Mouse (Mus musculus) kidney, postnatal 10 days (tissue): Measurements from ENCODE around the gene Acbd4.

ENCODE experiments used
- DNase-seq: peaks from one replicate; pipeline ENCODE4 v3.0.0; 2021; ENCODE audit warnings: mixed read lengths

The Acbd4 gene

DNA sequence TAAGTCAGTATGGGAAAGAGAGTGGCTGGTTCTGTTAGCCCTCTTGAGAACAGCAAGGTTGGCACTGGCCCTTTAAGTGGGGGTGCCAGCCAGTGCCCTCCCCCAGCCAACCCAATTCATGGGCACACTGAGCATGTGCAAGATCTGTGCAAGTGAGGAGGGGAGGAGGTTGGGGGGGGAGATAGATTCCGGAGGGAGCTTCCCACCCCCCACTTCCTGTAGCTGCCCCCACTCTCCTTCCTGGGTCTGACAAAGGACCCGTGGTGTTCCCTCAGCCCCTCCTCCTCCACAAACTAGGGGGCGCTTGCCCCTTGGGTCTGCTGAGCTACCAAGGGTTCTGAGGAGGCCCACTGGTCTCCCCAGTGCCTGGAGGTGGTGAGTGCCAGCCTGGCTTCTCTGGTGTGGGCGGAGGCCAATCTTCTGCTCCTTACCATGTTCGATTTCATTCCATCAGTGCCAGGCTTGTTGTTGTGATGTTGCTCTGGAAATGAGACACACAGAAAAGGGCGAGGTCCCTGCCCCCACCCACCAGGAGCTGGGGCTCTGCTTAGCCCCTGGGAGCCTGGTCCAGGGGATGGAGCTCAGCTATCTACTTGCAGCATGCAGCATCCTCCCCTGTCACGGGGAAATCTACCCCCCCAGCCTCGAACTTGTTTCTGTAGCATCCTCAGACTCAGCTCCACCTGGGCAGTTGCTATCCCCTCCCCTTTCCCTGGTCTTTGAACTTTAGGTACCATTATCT, 41.1 kb downstream of the Acbd4 start:
- DNase-seq: peak; percentile 86

- DNase-seq: peak; percentile 28
These were observed 43.1 kb downstream of the Acbd4 start for GRCm38 (mm10) chr11:103144309-103145285.

DNA sequence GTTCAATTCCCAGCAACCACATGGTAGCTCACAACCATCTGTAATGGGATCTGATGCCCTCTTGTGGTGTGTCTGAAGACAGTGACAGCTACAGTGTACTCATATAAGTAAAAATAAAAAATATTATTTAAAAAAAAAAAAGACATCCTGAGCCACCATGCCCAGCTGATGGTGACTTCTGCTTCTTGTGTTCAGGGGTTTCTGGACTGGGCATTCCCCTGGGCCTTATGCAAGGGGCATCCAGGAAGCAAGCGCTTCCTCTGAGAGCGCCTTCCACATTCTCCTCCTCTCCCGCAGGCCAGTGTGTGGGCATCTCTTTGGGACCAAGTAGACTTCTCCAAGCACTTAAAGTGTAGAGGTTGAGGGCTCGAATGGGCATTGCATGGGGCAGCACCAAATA, 44.9 kb downstream of the Acbd4 start:
- no peak for DNase-seq

- DNase-seq: peak; percentile 47
These were observed 46.3 kb downstream of the Acbd4 start for GRCm38 (mm10) chr11:103147766-103148165.

GRCm38 (mm10) chr11:103149771-103150170, 48.3 kb downstream of the Acbd4 start:
- no peak for DNase-seq

DNA sequence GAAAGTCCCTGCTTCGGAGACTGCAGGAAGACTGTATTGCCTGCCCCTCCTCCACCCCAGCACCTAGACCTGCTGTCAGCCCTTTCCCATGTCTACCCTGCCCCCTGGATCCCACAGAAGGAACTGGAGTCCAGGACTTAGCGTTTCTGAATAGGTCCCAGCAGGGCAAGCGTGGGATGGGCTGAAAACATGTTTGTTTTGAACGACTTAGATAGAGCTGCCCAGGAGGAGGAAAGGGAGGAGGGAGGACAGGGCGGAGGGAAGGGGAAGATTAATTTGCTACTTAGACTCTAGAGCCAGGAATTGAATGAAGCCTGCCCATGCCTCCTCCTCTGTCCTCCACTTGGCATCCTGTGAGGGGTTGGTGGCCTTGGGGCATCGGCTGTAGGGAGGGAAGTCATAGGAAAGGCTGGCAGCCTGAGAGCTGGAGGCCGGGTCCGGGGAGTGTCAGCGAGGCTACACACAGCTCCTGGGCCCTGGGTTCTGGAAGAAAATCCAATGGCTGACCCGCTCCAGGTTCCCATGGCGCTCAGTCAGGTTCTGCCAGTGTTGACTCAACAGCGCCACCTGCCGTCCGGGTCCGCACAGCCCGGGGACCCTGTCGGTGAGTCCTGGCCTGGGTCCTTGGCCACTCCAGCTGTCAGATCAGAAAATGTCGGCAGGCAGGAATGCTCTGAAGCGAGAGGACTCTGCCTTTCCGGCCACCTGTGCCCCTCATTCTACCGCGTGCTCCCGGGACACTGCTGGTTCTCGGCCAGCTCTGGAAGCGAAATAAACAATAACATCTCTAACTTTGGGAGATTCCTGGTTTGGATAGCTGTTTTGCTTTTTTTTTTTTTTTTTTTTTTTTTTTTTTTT, 57.4 kb downstream of the Acbd4 start:
- DNase-seq: peak; percentile 98

GRCm38 (mm10) chr11:103160738-103161137, 59.3 kb downstream of the Acbd4 start:
- DNase-seq: peak; percentile 8

- DNase-seq: peak; percentile 16
These were observed 60.0 kb downstream of the Acbd4 start for GRCm38 (mm10) chr11:103161449-103161848.
